Mouse (Mus musculus) cerebellum, adult 9-11 months (tissue): Measurements from ENCODE around the gene Aff1.

Experiments
- DNase-seq: peaks from one replicate; pipeline ENCODE4 v3.0.0; 2022

The Aff1 gene

DNA sequence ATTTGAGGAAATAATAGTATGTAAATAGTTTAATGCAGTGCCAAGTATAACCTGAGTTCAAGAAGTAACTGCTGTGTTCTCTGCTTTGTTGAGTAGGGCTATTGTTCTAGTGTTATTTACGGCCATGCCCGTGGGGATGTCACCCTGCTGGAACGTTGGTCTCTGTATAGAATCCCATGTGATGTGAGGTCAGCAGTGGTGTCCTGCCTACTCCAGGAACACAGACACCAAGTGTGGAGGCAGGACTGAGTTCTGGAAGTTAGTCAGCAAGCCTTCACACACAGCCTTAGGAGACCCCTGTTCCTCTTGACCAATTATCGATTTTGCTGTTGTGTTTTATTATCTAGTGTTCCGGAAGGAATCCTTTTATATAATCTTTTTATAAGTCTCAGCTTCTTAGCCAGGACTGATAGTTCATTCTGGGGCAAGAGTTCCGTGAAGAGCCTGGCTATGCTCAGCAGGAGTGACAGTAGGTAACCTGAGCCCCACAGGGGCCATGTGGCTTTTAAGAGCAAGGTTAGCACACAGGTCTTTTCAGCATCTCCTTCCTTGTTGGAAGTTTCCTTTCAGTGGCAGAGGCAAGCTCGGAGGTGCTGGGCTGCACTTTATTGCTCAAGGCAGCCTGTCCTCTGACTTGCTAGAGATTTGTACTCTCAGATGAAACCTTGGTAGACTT is 115.6 kb downstream of the Aff1 start:
- DNase-seq, result no peak

DNA sequence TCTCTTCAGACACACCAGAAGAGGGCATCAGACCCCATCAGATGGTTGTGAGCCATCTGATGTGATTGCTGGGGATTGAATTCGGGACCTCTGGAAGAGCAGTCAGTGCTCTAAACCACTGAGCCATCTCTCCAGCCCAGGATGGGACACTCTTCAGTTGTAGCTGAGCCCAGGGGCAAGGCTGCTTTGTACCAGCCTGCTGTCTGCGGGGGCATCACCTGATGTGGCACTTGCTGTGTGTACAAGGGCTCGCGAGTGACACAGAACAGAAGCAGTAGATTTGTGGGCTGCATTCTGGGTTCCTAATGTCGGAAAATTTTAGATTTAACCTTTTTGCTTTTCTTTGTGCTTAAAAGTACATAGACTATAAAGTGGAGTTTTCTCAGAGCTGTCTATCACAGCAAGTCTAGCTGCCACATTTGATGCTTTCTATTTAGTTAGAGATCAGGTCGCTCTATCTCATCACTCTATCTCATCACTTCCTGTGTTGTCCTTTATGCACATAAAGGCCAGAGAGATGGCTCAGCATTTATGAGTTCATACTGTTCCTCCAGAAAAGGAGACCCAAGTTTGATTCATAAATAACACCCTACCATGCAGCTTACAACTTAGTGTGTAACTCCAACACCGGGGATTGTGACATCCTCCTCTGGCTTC is 117.6 kb downstream of the Aff1 start:
- DNase-seq, result no peak

DNA sequence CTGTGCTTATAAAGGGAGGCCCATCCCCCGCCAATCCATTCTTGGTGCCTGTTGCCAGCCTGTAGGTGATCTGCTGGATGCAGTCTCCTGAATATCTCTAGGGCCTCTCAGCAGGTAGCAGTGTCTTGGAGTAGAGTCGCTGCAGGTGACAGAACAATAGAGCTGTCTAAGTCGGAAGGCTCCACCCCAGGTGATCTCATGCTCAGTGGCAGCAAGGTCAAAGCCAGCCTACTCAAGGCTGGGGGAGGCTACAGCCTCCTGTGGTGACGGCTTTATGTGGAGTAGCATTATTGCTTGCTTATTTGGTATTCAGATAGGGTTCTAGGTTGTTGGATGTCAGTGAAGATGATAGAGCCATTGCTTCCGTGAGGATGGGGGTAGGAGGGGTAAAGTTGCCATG is 121.1 kb downstream of the Aff1 start:
- DNase-seq, result no peak

DNA sequence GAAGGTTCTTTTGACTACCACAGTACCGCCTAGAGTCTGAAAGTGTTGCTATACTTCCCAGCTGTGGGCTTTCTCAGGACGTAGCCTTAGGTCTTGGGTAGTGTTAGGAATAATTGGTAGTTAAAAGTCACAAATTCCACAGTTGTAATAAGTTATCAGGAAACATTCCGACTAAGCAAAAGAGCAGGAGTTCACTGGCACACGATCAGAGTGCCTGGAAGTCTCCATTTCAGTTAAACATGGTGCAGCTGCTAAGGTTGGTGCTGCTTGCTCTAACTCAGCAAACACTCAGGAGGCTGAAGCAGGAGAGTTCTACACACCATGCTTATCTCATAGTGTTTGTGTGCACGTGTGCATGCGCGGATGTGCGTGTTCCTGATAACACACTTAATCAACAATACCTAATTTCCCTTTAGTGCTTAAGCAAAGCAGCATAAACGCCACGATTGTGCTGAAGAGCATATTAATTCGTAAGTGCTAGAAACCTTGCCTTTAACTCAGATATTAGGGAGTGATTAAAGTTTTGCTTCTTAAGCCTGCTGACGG is 121.9 kb downstream of the Aff1 start:
- DNase-seq, result no peak

DNA sequence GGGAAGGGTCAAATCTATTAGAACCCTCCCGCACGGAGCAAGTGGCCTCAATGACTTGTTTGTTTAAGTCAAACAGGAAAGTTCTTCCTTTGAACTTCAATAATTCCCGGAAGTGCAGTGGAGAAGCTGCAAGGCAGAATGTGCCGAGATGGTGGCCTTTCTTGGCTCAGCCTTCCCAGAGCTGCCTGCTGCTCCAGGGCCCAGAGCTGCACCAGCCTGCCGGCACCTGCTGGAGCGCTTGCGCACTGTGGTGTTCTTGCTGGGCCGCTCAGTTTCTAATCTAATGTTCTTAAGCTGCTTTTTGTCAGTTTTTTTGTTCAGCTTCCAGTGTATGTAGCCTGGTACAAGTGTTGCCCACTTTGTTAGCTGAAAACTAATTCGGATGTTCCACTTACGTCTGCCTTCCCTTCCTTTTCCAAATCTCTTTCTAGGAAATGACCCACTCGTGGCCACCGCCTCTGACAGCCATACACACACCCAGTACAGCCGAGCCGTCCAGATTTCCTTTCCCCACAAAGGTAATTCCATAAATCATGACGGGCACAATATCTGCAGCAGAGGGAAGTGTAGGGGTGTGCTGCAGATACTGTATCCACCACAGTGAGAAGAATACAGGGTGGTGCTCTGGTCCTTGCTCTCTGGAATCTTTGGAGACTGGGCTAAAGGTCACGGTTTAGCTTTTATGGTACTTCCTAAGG is 122.5 kb downstream of the Aff1 start:
- DNase-seq, result no peak

DNA sequence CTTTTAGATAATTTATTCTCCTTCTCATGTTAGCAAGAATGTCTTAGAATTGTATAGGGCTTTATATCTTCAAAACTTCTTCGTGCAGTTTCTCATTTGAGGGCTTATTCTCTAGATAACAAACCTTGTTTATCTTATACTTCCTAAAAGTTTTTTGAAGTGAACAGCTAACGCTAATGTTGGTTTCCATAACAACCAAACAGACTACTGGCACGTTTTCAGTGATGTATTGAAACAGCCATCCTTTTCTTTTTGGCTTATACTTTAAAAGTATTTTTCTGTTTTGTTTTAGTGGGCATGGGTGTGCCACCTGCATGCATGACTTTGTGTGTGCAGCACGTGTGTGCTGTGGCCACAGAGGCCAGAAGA is 123.1 kb downstream of the Aff1 start:
- no peak for DNase-seq

DNA sequence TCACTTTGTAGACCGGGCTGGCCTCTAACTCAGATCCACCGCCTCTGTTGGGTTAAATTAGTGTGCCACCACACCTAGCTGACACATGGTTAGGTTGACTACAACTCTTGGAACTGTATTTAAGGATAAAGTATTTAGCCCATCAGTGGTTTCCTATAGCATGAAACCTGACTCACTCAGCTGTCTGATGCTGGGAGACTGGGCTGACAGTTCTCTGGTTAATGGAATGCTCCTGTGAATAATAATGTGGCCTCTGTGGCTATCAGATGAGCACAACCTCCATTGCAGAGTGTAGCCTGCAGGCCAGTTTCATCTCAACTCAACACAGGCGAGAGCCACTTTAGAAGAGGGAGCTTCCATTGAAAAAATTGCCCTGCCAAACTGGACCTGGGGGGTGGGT is 124.5 kb downstream of the Aff1 start:
- no peak for DNase-seq

DNA sequence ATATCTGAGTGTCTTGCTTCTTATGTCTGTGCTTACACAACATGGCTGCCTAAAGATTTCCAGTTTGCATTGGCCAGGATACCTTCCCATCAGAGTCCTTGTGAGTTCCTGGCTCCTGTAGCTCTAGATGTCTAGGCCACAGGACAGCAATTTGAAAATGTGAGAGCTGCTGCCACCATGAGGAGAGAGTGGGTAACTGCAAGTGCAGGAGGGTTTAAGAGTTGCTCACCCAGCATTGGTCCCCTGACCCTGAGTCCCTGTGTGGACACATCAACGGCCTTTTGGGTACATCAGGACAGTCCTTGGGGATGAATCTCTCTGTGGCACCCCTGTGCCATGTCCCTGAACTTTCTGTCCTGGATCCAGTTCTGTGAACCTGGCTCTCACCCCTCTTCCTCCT is 125.6 kb downstream of the Aff1 start:
- peak; percentile 83 for DNase-seq

DNA sequence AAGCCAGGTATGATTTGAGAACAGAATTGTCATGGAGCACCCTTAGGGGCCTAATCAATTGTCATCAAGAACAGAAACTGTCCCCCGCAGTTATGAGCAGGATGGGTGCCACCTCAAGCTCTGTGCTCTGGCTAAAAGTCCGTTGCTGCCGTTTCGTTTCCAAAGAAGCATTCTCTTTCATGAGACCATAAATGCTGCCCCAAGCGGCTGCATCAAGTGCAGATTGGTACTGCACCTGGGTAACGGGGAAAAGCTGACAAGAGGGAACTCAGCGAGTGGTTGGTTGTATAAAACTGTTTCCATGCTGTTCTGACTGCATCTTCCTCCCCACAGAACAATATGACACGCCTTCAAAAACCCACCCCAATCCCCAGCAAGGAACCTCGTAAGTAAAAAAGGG is 126.4 kb downstream of the Aff1 start:
- DNase-seq, result no peak

DNA sequence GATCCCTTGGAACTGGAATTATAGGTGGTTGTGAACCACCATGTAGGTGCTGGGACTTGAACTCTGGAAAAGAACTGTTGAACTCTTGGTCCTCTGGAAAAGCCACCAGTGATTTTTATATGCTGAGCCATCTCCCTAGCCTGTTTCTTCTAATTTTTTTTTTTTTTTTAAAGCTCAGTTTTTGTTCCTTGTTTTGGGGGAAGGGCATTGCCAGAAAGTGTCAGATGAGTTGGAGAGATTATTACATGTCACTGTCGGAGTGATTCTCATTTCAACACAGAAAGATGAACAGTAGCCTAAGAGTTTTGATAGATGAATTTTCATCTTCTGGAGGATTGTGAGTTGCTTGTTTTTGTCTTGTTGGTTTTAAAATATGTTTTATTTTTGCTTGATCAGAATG is 127.5 kb downstream of the Aff1 start:
- no peak for DNase-seq

DNA sequence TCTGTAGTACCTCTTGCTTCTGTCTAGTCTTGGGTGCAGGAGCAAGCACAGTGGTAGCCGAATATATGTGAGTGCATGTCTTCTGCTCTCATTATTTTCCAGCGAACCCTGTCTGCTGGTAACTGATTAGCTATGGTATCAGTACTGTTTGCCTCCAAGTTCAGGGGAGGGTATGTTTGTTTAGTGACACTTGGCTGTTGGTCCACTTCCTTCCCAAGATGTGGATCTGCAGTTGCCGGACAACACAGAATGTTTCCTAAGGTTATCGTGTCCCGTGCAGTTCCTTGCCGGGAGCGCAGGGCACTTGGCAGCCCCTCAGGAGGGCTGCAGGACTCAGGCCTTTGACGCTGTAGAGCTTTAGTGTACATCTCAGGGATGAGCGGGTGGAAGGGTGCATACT is 128.9 kb downstream of the Aff1 start:
- no peak for DNase-seq

DNA sequence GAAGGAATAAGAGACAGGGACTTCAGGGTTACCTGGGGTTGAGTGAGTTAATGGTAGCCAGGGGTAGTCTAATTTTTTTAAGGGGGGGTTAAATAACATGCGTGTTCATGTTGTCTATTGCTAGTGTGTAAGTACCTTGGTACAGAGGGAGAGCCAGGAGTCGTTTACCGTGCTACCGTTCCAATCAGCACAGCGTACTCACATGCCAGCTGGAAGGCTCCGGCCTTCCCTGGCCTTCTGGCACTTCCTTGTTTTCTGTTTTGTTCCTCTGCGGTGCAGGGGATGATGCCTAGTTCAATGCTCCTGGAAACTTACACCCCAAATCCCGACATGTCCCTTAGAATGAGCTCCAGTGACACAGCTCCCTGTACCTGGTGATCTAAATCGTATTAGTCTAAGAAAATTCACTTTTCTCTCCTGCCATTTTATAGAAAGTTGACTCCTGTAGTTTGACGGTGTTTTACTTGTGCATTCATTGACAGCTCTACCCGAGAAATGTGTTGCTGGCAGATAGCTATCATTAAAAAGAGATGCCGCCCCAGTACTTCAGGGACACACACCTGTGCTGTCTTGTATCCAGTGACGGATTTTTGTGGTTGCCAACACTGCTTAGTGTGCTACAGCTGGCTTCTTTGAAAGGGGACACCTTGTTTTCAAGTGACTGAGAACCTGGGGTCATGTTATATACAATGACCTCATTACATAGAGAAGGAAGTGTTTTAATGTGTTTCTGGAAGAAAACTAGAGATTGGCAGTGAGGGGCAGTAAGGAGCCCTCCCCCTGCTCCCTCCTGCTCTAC is 129.5 kb downstream of the Aff1 start:
- no peak for DNase-seq

DNA sequence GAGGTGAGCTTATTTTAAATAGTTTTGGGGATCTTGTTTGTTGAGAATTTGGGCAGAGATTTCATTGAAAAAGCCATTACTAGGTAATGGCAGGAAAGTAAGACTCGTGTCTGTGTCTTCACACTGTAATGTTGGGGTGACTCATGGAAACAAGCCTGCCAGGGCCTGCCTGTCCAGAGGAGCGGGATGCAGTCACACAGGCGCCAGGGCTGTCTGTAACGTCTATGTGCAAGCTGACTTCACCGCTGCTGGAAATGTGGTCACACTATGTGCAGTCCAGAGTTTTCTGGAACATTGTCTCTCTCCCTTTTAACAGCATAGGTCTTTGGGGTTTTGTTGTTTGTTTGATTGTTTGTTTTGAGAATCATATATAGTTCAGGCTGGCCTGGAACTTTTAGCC is 130.8 kb downstream of the Aff1 start:
- no peak for DNase-seq

DNA sequence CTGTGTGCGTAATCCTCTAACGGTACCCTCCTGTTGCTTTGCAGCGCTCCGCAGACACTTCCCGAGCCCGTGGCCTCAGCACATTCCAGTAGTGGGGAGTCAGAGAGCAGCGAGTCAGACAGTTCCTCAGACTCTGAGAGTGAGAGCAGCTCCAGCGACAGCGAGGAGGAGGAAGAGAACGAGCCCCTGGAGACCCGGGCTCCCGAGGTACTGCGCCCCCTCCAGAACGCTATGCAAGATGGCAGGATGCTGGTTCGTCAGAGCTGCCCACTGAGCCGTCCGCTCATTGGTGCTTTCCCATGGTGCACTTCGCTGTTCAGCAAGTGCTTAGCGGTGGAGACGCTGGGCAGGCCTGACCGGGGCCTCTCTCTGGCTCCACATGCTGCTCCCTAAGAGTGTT is 136.1 kb downstream of the Aff1 start:
- no peak for DNase-seq

DNA sequence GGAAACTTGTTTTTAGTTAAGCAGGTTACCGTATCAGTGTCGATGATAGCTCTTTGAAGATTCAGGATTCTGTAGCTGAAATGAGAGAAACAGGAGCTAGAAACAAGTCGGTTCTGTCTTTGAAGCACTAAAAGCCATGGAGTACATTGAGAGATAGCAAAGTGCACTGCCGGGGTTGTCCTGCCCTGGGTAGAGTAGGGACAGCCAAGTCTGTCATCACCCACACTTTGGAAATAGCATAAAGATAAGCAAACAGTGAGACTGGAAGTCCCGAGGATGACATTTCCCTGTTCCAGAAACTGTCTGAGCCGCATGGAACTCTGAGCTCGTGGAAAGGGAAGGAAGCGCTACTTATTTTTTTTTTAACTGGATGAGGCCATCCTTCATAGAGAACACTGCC is 136.6 kb downstream of the Aff1 start:
- DNase-seq, result no peak

DNA sequence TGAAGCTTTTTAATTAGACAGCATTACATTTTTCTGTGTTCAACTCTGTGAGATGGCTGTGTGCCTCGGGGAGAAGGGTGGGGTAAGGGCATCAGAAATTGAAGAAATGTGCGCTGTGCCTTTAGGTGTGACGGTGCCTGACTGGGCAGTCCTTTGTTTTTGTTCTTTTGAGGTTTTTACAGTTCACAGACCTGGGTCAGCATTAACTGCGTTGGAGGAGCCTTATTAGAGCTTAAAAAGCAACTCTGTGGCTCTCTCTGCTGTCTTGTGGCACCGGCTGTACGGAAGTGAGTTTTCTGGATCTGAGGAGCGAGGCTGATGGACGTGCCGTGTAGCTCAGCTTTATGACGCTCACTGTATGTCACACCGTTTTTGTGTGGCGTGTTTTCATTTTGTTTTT is 137.0 kb downstream of the Aff1 start:
- DNase-seq, result no peak

DNA sequence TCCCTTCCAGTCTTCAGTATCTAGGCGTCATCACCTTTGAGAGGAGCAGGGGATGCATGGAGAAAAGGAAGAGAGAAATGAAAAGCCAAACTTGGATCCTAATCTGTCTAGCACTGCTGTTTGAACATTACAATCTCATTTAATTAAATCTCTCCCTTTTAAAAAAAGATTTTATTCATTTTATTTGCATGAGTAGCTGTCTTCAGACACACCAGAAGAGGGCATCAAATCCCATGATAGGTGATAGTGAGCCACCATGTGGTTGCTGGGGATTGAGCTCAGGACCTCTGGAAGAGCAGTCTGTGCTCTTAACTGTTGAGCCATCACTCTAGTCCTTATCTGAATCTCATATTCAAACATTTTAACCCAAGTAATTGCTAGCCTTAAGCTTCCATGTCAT is 138.7 kb downstream of the Aff1 start:
- no peak for DNase-seq

DNA sequence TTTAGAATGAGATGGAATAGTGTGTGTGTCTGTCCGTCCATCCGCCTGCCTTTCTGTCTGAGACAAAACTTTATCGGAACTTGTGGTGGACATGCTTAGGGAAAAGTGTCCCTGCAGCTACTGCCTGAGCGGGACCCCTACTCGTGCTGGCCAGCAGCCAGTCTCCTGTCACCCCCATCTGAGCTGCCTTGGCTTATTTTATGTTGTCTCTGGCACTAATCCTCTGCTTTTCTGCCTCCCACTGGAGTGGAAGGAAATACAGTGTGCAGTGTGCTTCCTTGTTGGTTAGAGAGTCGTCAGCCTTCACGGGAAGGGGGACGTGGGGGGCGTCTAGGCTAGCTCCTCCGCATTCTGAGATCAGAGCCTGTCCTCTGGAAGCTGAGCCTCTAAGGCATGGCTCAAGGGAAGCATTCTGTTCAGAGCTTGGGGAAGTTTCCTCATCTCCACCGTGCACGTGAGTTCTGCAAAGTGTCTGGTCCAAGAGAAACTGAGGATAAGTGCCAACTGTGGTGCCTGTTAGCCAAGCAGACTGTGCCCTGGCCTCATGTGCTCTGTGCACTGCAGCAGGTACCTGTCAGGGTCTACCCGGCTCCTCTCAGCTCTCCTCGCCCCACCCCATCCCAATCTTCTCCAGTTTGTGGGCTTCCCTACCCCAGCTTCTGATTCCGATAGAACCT is 143.4 kb downstream of the Aff1 start:
- no peak for DNase-seq

DNA sequence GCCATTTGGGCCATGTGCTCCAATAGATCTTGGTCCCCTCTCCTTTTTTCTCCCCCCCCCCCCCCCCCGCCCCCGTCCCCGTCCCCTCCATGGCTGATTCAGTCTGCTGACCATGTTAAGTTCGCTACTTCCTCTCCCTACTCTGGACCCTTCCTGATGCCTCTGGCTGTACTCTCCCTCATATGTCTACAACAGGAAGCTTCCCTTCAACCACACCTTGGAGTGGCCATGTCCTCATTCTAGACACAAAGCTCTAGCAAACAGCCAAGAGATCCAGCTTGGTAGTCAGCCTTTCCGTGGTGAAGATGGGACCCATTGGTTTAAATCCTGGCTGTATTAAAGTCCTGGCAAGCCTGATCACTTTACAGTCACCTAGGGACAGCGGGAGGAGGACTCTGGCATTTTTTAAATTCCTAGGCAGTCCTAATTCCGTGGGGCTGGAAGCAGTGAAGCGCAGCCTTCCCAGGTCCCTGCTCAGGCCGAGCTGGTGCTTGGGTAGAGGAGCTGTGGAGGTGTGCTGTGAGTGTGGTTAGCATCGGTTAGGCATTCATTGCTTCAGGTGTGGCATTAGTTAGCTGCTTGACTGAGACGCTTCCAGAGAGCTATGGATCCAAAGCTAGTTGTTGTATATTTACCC is 144.1 kb downstream of the Aff1 start:
- DNase-seq, result no peak

DNA sequence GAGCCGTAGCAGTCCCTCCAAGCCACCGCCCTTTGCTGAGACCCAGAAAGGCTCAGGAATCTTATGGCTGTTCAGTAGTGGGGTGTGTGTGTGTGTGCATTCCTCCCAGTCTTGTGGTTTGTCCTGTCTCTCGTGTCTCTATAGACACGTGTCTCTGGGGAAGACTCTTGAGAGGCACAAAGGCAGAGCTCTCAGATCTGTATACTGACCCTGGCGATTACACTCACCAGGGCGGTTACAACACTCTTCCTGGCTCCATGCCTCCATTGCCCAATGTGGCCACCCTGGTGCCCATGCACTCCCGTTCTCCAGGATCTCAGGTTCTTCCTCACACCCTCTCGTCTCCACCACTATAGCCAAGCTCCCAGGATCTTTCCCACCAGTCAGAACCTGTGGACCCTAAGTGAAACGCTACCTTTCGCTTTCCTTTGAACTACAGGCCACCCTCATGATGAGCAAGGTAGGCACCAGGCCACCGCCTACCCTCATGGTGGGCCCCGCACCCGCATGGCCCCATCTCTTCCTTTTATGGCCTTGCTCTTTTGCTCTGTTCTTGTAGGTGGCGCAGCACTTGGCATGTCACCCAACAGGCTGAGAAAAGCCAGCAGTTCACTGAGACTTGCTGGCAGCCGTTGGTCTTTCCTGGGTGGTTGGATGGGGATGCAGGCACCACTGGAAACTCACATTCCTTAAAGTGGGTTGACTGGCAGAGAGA is 146.5 kb downstream of the Aff1 start:
- no peak for DNase-seq

DNA sequence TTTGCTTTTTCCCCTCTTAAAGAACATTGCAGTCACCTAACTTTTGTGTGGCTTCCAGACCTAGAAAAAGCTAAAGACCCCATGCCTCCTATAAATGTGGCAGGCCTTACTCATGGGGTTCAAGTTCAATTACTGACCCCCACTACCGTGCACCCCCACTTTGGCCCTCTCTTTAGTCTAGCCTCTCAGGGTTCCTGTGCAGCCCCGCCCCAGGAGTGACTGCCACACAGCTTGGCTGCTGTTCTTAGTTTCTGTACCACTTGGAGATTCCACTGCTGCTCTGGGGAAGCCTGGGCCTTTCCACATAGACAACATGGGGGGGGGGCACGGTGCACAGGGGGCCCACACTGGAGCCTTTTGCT is 147.1 kb downstream of the Aff1 start:
- DNase-seq, result no peak

DNA sequence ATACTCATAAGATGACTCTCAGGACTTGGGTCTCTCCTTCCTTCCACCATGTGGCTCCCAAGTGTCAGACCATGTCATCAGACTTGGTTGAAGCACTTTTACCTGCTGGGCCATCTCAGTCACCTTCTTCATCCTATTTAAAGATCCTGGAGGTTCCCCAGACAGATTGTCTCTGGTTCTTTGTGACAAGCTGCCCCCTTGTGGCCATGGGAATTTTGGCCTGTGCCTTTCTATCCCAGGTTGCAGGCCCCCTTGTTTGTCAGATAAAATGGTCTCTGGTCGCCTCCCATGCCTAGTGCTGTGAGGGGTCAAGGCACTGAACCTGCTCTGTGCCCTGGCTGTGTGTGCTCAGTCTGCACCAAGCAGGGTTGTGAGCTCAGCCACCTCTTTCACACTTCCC is 151.8 kb downstream of the Aff1 start:
- peak; percentile 31 for DNase-seq
